Mouse (Mus musculus): ENCODE measurements around the gene Nfkb1.

The Nfkb1 gene

GRCm38 (mm10) chr3:135702658-135703057 lies 11.3 kb upstream of the Nfkb1 start:
- WGBS, result 64% methylated on average over 5 of the region's 5 CpGs

- WGBS, result 41% methylated on average over 10 of the region's 10 CpGs
Observed at GRCm38 (mm10) chr3:135699523-135700264, 8.3 kb upstream of the Nfkb1 start.

- WGBS, result 49% methylated on average over 12 of the region's 12 CpGs
Observed at GRCm38 (mm10) chr3:135698466-135698975, 7.2 kb upstream of the Nfkb1 start.

- WGBS, result 93% methylated on average over 8 of the region's 8 CpGs
Observed at GRCm38 (mm10) chr3:135696262-135696661, 4.9 kb upstream of the Nfkb1 start.

GRCm38 (mm10) chr3:135692999-135693398 lies 1.7 kb upstream of the Nfkb1 start:
- 54% methylated on average over 3 of the region's 3 CpGs for WGBS

- under 1% methylated on average over 47 of the region's 47 CpGs for WGBS
Observed at GRCm38 (mm10) chr3:135690568-135691190, 668 bp downstream of the Nfkb1 start.

- 43% methylated on average over 10 of the region's 10 CpGs for WGBS
Observed at GRCm38 (mm10) chr3:135689773-135690567, 1.4 kb downstream of the Nfkb1 start.

GRCm38 (mm10) chr3:135688970-135689772 lies 2.2 kb downstream of the Nfkb1 start:
- WGBS, result 53% methylated on average over 11 of the region's 11 CpGs

- 78% methylated on average over 9 of the region's 9 CpGs for WGBS
Observed at GRCm38 (mm10) chr3:135687965-135688364, 3.4 kb downstream of the Nfkb1 start.

- WGBS, result 85% methylated on average over 5 of the region's 5 CpGs
Observed at GRCm38 (mm10) chr3:135686419-135686818, 4.9 kb downstream of the Nfkb1 start.

GRCm38 (mm10) chr3:135683275-135683674 lies 8.1 kb downstream of the Nfkb1 start:
- WGBS, result 73% methylated on average over 6 of the region's 6 CpGs

GRCm38 (mm10) chr3:135682240-135682639 lies 9.1 kb downstream of the Nfkb1 start:
- WGBS, result 66% methylated on average over 3 of the region's 3 CpGs

GRCm38 (mm10) chr3:135681272-135681783 lies 10.0 kb downstream of the Nfkb1 start:
- 68% methylated on average over 8 of the region's 8 CpGs for WGBS

GRCm38 (mm10) chr3:135680213-135680843 lies 11.0 kb downstream of the Nfkb1 start:
- 84% methylated on average over 6 of the region's 6 CpGs for WGBS

GRCm38 (mm10) chr3:135677064-135677463 lies 14.3 kb downstream of the Nfkb1 start:
- 80% methylated on average over 5 of the region's 5 CpGs for WGBS

- 50% methylated on average over 2 of the region's 2 CpGs for WGBS
Observed at GRCm38 (mm10) chr3:135676364-135676763, 15.0 kb downstream of the Nfkb1 start.

- 79% methylated on average over 5 of the region's 5 CpGs for WGBS
Observed at GRCm38 (mm10) chr3:135675480-135675879, 15.9 kb downstream of the Nfkb1 start.

GRCm38 (mm10) chr3:135674716-135675392 lies 16.5 kb downstream of the Nfkb1 start:
- WGBS, result 57% methylated on average over 13 of the region's 13 CpGs

- 46% methylated on average over 7 of the region's 7 CpGs for WGBS
Observed at GRCm38 (mm10) chr3:135673695-135674094, 17.7 kb downstream of the Nfkb1 start.

- 89% methylated on average over 4 of the region's 4 CpGs for WGBS
Observed at GRCm38 (mm10) chr3:135673041-135673440, 18.3 kb downstream of the Nfkb1 start.
